Mouse (Mus musculus): ENCODE data around the gene Map2. TPM values are rescaled to one million over a fixed set of nuclear protein-coding genes. Genes with fewer than 3 reads are reported as not detected.

The Map2 gene
- total RNA-seq, 2 experiments from 2014 or later: 1,024 to 1,078 TPM

- DNase-seq (ENCODE audit: low spot score in 2 of 2): no peak
- intact Hi-C loops (cut with DNase I): no loop called here
Observed at GRCm38 (mm10) chr1:66195040-66195726, 20.1 kb downstream of the Map2 start.

- DNase-seq (ENCODE audit: low spot score in 2 of 2): no peak
- intact Hi-C loops (cut with DNase I): no loop called here
Observed at GRCm38 (mm10) chr1:66196240-66196639, 21.2 kb downstream of the Map2 start.

GRCm38 (mm10) chr1:66196716-66197115 lies 21.6 kb downstream of the Map2 start:
- DNase-seq (ENCODE audit: low spot score in 2 of 2): peak in 1 of 2 experiments; percentile 87
- intact Hi-C loops (cut with DNase I): no loop called here

GRCm38 (mm10) chr1:66205517-66205916 lies 30.4 kb downstream of the Map2 start:
- intact Hi-C loops (cut with DNase I): no loop called here
- DNase-seq (ENCODE audit: low spot score in 2 of 2): peak; percentile 54 to 91

GRCm38 (mm10) chr1:66206904-66207303 lies 31.8 kb downstream of the Map2 start:
- no peak for DNase-seq (ENCODE audit: low spot score in 2 of 2)
- intact Hi-C loops (cut with DNase I): no loop called here

- peak in 1 of 2 experiments; percentile 31 for DNase-seq (ENCODE audit: low spot score in 2 of 2)
- intact Hi-C loops (cut with DNase I): no loop called here
Observed at GRCm38 (mm10) chr1:66211074-66211791, 36.2 kb downstream of the Map2 start.

GRCm38 (mm10) chr1:66221497-66221896 lies 46.4 kb downstream of the Map2 start:
- DNase-seq (ENCODE audit: low spot score in 2 of 2): no peak

GRCm38 (mm10) chr1:66223331-66223730 lies 48.3 kb downstream of the Map2 start:
- intact Hi-C loops (cut with DNase I): no loop called here
- DNase-seq (ENCODE audit: low spot score in 2 of 2): no peak

More at GRCm38 (mm10) chr1:66221497-66221896, 46.4 kb downstream of the Map2 start:
- intact Hi-C loops (cut with DNase I): no loop called here

- DNase-seq (ENCODE audit: low spot score in 2 of 2): no peak
- intact Hi-C loops (cut with DNase I): no loop called here
Observed at GRCm38 (mm10) chr1:66226372-66227368, 51.6 kb downstream of the Map2 start.

GRCm38 (mm10) chr1:66228205-66228604 lies 53.1 kb downstream of the Map2 start:
- DNase-seq (ENCODE audit: low spot score in 2 of 2): no peak
- intact Hi-C loops (cut with DNase I): no loop called here

GRCm38 (mm10) chr1:66230345-66230744 lies 55.3 kb downstream of the Map2 start:
- intact Hi-C loops (cut with DNase I): no loop called here
- DNase-seq (ENCODE audit: low spot score in 2 of 2): no peak

- DNase-seq (ENCODE audit: low spot score in 2 of 2): no peak
- intact Hi-C loops (cut with DNase I): no loop called here
Observed at GRCm38 (mm10) chr1:66231963-66232362, 56.9 kb downstream of the Map2 start.

- DNase-seq (ENCODE audit: low spot score in 2 of 2): no peak
Observed at GRCm38 (mm10) chr1:66244910-66245309, 69.8 kb downstream of the Map2 start.

GRCm38 (mm10) chr1:66251649-66252332 lies 76.7 kb downstream of the Map2 start:
- intact Hi-C loops (cut with DNase I): no loop called here

More at GRCm38 (mm10) chr1:66244910-66245309, 69.8 kb downstream of the Map2 start:
- intact Hi-C loops (cut with DNase I): no loop called here

GRCm38 (mm10) chr1:66252333-66252724 lies 77.3 kb downstream of the Map2 start:
- intact Hi-C loops (cut with DNase I): no loop called here
- no peak for DNase-seq (ENCODE audit: low spot score in 2 of 2)

More at GRCm38 (mm10) chr1:66251649-66252332, 76.7 kb downstream of the Map2 start:
- no peak for DNase-seq (ENCODE audit: low spot score in 2 of 2)

GRCm38 (mm10) chr1:66263220-66263619 lies 88.1 kb downstream of the Map2 start:
- intact Hi-C loops (cut with DNase I): no loop called here
- DNase-seq (ENCODE audit: low spot score in 2 of 2): no peak

GRCm38 (mm10) chr1:66266231-66266924 lies 91.3 kb downstream of the Map2 start:
- intact Hi-C loops (cut with DNase I): no loop called here

GRCm38 (mm10) chr1:66277663-66278062 lies 102.6 kb downstream of the Map2 start:
- intact Hi-C loops (cut with DNase I): no loop called here
- no peak for DNase-seq (ENCODE audit: low spot score in 2 of 2)

More at GRCm38 (mm10) chr1:66266231-66266924, 91.3 kb downstream of the Map2 start:
- no peak for DNase-seq (ENCODE audit: low spot score in 2 of 2)

Data from left cerebral cortex, postnatal 25 days (tissue).